Mouse (Mus musculus) forelimb bud, embryonic 11.5 days (tissue): ENCODE measurements at regions not wholly inside any gene's neighbourhood (a gene's known extent, or its start where the extent isn't known, plus 50 kb on each side); places are given as distances from the start of the nearest gene placed in this dataset.

Experiments
- DNase-seq: peaks from one replicate; pipeline ENCODE4 v3.0.0-alpha.2; 2012; ENCODE audit warnings: low read depth, low spot score

DNA sequence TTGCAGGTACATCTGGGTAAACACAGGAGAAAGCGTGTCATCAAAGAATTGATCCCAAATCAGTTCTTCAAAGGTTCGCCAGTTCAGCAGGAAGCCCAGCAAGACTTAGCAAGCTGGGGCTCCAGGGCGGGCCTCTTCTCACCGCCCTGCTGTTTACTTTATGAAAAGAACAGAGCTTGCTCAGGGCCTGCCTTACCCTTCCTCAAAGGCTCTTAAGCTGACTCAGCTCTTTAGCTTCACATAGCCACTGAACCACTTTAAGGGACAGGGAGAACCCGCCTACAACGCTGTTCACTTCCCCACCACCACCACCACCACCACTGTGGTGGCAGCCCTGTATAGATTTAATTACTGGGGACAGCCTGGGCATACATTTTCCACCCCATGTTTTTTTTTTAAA is 148.5 kb downstream of the Clic5 start:
- no peak for DNase-seq

DNA sequence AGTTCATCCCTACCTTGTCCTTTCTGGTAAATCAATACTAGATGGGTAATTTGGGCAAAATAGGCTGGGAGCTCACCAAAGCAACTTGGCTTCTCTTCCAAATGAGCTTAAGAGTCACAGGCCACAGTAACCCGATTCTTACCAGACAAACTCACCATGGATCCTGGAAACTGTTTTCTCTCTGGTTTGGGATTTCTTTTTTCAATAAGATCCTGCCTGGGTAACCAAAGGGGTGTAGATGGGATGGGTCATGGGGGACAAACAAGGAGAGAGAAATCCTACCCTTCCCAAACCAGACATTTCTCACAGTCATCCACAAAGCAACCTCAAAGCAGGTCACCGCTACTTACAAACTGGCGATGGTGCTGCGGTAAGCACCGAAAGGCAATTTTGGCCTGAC is 148.9 kb downstream of the Clic5 start:
- DNase-seq, result no peak

DNA sequence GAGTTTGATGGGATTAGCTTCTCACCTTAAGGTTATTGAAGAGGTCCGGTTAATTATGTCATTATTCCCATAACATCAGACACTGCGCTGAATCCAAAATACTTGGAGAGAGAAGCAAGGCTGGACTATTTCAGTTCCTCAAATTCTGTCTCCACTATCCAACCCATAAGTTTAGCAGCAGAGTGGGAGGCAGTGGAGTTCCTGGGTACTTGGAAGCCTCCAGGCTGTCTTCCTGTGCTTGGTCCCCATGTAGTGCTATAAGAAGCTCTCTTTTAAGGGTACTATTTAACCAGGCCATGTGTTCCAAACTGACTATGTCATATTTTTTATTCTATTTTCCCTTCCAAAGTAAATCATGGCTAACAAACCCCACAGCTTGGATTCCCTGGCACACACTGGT is 156.2 kb downstream of the Clic5 start:
- DNase-seq, result no peak

DNA sequence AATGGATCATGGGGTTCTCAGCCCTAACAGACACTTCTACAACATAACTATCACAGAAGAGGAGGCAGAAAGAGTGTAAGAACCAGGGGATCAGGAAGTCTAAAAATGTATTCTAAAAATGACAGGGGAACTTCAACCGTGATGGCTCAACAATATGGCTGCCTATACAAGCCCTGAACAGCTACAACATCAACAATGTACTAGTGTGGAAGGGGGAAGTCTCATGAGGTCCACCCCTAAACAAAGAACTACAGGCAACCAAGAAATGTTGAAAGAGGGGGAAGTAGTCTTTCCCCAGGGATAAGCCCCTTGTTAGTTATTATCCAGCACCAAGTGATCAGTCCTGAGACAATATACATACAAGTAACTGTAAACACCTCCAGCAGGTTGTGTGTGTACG is 157.0 kb downstream of the Clic5 start:
- no peak for DNase-seq

DNA sequence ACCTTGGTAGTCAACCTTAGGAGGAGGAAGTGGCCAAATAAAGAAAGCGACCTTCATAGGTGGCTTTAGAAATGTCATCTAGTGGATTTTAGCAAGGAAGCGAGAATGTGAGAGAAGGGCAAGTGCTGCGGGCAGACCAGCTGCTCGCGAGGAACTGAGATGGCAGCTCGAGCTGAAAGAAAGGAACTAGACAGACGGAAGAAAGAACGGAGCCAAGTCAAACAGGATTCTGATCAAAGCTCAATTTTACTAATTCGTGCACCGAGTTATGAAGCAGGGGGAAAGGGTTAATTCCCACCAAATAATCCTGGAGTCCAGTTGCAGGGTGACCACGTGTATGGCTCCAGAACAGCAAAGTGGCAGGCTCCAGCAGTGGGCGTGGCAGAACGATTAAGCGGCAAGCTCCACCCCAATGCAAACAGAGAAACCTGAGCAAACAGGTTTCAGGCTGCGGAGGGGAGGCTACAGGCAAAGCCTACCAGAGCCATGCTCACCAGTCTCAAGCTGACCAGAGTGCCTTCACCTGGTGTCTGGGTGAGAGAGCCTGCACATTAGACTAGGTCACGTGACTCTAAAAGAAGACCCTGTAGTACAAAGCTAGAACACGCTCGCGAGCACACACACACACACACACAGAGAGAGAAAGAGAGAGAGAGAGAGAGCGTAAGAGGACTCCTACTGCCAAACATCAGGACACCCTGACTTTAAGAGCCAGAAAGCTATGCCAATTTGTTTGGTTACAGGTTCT is 162.0 kb downstream of the Clic5 start:
- DNase-seq, result no peak

DNA sequence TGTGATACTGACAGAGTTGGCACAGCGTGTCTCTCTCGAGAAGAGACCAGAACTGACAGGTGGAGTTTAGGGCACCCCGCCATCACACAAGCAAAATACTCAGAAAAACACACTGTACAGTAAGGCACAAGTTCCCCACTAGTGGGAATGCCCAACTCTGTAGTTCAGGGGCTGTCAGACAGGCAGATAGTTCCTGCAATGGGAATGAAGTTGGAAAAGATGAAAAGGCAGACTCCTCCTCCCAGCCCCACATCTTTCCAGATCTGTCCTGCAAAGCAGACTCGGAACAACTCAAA is 162.5 kb downstream of the Clic5 start:
- DNase-seq, result no peak

DNA sequence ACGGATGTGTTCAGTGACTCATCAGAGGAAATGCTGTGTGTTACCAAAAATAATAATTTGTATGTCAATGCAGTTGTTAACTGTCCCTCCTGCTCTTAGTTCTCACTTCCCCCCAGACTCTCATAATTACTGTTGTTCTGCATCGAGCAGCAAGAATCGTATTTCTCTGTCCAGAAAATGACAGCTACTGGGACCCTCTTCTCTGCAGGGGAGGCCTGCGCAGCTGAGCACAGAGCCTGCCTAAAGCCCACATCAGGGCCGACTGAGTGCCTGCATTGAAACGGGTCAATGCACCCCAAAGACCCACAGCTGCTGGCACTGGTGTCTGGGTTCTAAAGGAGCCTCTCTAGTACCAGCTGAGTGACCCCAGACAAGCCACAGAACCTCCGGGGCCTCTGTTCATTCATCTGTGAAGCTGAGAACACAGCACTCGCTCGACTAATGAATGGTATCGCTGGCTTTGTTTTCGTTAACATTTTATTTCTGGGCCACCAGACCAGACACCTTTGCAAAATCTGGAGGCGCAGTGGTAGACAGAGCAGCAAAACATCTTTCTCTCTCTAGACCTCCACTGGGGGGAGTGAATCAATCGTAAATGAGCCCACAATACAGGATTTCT is 163.2 kb downstream of the Clic5 start:
- DNase-seq, result no peak

DNA sequence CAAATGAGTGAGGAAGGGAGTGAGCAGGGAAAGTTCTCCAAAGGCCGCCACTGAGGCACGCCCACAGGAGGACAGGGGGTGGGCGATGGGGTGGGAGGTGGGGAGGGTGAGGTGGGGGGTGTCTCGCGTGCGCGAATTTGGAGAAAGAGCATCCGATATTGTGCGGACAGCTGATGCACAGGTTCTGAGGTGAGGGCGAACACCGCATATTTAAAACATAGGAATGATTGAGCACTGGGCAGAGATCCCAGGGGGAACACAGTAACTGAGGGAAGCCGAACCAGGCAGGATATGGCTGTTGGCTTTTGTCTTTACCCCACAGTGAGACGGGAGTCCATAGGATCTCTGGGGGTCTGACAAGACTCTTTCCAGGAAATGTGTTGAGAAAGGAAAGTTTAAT is 163.8 kb downstream of the Clic5 start:
- no peak for DNase-seq

DNA sequence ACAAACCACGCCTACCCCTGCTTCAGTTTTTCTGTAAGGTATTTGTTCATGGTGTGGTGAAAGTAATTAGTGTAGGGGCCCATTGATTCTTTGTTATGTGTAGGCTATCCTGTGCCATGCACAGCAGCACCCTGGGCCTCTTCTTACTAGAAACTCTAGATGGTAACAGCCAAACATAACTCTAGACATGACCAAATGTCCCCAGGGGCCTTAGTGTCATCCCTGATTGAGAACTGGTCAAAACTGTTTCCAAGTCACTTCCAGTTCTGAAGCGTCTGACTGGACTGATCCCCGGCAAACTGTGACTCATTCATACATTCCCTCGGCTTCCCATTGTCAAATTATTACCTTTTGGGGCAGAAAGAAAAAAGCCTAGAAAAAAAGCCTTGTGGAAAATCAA is 174.7 kb downstream of the Clic5 start:
- DNase-seq, result no peak

DNA sequence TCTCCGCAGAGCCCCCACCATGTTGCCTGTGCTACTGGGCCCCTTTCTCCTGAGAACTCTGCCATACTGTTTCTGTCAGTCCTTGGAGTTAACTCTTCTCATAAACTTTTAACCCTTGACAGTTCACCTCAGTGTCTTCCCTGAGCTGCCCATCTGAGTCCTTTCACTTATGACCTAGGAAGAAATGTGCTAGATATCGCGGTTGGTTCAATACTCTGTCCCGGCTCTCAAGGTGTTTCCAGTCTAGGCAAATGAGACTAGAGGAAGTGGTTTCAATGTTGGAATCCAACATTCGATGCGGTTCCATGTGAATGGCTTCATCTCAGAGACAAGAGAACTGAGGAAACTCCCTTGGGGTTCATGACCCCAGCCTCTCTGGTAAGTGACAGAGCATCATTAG is 176.1 kb downstream of the Clic5 start:
- no peak for DNase-seq

DNA sequence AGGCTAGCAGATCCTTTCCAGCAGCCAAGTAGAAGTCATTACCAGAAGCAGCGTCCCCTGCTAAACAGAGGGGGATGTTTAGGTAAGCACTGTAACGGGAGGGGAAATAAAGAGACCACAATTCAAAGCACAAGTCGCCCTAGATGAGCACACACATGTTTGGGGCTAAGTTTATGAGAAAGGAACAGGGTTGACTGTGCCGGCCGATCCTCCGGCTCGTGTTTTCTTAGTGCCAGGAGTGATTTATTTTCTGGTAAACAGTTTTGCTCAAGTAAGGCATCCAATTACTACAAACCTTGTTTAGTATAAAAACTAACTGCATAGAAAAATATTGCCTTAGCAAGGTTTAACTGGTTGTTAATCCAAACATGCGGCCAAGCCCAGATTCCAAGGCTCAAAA is 178.1 kb downstream of the Clic5 start:
- no peak for DNase-seq

DNA sequence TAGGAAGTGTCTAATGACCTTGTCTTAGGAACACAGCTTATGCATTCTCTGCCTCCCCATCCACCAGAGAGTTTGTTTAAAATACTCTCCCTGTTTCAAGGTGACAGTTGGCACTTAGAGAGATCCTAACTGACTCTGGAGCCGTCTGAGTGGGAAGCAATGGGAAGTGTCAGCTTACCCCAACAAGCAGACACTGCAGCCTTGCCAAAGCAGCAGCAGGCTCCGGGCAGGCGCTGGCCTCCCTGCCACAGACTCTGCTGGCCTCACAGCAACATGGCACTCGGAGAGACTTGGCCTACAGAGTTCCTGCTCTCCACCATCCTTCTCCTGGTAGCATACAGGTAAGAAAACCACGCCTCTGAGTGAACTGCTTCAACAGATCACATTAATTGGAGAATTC is 179.2 kb downstream of the Clic5 start:
- DNase-seq, result no peak

DNA sequence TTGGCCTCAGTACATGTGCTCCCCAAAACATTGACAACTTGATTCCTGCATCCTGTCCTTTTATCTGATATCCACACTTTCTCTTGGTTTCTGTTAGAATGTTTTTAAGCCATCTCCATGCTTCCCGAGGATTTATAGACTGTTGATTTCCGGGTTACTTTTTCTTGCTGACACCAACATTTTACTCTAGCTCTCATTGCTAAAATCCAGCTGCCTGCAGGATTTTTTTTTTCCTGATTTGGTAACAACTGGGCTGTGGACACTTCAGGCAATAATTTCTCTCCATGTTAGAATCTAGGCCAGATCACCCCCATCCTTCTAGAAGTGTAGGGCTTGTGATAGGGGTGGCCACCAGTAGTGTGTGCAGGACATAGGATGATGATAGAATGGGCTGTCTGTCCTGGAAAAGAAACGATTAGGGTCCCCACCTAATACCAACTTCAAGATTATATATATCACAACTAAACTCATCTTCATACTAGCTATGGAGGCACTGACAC is 182.6 kb downstream of the Clic5 start:
- no peak for DNase-seq

DNA sequence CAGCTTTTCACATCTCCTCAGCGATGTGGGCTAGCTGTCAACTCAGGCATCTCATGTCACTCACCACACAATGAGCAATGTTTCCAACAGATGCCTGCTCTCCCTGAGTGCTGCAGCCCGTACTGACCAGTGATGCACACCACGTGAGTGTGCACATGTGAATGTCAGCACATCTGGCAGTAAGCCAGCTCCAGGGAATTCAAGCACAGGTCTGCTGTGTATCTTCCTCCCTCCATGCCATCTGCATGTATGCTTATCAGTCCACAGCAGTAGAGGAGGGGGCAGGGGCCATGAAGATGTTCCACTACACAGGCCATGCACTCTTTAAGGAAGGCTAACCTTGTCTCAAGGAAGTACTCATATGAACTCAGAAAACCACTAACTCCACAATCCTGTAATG is 183.2 kb downstream of the Clic5 start:
- DNase-seq, result no peak

DNA sequence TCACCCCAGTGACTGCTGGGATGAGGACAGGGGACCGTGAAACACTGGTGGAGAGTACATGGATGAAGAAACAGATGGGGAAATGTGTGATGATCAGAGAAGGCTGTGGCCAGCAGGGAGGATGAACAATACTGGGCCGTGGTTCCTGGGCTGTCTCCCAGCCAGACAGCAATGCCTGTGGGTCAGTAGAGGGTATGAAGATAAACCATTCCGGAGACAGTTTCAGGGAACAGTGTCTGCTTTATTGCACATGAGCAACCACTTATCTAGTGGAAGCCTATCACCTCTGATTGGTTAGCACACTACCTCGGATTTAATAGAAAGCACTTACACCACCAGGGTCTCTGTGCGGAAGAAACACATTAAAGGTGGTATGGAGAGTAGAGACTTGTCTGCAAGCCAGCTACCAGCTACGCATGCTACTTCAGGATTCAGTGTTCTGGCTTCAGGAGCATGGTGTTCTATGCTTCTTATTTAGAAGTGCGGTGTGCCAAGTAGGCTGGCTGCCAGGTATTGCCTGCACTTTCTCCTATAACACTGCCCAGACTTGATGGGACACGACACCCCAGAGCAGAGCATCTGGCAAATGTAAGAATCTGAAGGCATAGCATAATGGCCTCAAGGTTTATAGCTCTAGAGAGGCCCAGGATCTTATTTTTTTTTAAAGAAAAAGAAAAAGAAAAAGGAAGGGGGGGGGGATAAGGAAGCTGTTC is 185.5 kb downstream of the Clic5 start:
- DNase-seq, result no peak

DNA sequence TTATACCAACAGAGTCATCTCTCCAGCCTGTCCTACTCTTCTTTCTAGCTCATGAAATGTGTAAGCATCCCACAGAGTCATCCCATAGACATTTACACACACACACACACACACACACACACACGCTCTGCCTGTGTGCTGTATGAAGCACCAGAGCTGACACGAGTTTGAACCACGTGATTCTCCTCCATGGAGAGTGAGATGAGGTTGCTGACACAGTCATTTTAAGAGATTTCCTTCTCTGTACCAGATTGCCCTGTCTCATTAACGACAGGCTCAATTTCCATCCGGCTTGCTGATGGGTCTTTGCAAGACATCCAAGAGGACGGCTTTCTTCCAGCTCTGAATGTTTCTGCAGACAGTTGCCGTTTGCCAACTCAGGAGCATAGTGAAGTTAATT is 190.0 kb downstream of the Clic5 start:
- no peak for DNase-seq

DNA sequence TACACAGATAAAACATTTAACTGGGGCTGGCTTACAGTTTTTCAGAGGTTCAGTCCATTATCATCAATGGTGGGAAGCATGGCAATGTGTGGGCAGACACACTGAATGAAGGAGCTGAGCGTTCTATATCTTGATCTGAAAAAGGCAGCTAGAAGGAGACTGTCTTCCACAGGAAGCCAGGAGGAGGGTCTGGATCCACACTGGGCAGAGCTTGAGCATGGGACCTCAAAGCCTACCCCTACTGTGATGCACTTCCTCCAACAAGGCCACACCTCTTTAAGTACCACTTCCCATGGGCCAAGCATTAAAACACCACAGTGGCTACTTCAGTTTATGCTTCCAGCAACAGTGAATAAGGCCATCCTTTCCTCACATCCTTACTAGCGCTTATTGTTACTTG is 200.5 kb downstream of the Clic5 start:
- no peak for DNase-seq

DNA sequence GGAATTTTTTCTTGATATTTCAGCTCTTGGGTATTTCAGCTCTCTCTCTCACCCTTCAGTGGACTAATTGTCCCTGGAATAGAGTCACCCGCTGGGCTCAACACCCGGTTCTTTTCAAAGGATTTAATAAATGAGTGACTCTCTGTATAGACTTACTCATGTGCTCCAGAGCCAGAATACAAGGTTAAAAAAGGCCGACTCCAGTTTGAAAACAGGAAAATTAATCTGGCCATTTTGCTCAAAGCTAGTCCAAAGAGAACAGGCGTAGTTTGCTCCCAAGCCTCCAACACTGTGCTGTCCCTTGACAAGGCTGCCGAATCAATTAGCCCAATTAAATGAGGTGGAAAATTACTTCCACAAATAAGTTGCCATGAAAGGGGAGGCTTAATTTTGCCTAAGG is 209.4 kb downstream of the Clic5 start:
- no peak for DNase-seq

DNA sequence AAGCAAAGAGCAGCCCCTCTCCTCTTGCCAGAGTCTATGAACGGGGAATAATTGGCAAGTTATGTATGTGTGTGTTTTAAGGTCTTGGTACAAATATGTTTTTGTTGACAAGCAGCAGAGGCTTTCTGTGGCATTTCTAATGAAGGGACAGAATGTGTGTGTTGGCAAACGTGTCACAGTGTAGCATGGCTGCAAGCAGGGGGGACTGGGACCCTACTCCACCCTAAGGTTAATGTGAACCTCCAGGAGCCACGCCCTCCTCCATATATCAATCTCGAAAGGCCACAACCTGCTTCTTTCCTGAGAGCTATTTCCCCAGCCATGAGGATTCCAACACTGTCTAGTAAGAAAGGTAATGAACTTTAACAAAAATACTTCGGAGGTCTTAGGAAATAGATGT is 209.8 kb downstream of the Clic5 start:
- DNase-seq, result no peak

DNA sequence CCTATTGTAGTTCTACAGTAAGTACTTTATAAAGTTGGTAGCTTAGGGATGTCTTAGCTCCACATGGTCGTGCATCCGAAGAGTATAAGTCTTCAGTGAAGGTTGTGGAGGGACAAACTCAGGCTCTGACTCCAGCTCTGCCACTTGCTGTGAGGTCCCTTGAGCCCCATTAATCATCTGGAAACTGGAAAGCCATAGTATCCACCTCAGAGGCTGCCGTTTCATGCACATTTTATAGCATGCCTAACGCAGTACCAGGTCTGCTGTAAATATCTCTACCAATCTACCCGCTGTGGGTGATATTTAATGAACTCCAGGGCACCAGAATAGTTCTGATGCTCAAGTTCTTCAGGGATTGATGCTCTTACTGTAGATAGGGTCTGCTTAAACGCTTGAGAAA is 216.5 kb downstream of the Clic5 start:
- peak; percentile 38 for DNase-seq

DNA sequence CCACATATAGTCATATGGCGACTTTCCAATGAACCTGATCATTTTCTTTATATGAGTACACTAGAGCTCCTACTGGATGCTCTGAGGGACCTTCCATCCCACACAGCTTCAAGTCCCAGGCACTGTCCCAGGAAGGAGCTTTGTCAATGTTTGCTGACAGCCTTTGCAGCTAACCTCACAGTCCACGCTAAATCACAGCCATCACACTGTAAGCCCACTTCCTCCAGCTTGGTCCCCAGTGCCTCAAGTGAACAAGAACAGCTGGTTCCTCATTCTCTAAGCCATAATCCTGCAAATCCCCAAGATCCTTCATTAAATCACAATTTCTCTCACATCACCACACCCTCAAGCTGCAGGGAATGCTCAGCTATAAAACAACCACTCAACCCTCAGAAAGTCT is 222.6 kb downstream of the Clic5 start:
- DNase-seq, result no peak

DNA sequence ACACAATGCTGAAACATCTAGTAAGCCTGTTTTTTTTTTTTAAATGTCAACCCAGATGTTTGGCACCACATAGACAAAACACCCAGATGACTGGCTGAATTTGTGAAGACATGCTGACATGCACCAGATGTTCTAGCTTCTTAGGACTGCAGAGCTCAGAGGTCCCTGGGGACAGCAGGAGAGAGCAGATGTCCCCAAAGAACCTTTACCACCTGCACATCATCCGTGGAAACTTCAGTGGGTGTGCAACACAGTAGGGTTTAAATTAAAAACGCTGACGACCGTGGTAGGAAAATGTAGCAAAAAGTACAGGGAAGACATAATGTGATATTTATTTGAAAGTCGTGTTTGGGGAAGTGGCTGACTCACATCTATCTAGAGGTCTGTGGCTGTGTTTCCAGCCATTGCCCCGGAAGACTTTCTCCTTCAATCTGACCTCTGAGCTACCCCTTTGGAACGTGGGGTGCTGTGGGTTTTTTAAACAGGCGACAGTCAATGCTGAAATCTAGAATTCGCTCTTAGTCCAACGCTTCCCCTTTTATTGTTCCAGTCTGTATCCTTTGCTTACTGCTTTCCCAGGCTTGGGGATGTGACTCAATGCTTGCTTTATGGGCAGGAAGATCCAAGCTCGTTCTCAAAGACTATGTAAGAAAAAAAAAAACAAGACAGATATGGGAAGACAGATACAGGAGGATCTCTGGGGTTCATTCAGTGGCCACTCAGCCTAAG is 230.5 kb downstream of the Clic5 start:
- no peak for DNase-seq

DNA sequence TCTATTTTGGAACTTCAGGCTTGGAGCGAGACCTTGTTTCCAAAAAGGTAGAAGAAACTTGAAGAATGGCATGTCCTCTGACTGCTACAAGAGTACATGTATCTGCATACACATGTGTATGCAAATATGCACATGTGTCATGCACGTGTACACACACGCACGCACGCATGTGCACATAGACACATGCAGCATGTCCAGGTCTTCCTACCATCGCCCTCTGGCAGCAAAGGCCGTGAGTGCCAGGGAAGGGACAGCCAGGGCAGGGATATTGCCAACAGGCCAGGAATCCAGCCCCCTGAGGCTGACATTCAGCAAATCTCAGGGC is 231.0 kb downstream of the Clic5 start:
- no peak for DNase-seq
